Mouse (Mus musculus): ENCODE measurements around the gene Ptprc.

- TF ChIP-seq POLR2A (IDR thresholded peaks at IDR 0.05; ENCODE audit: insufficient read depth, low read depth, low read length) (no peak), CTCF (IDR thresholded peaks at IDR 0.05) (no peak), EP300 (IDR thresholded peaks at IDR 0.05; ENCODE audit: insufficient read depth, low read depth, low read length) (no peak)
Observed at GRCm38 (mm10) chr1:138148844-138149243, 26.7 kb downstream of the Ptprc start.

Data from heart, adult 2 months (tissue).